Mouse (Mus musculus): ENCODE data around the gene B3galt1. TPM values are rescaled to one million over a fixed set of nuclear protein-coding genes. Genes with fewer than 3 reads are reported as not detected.

Gene B3galt1
- polyA plus RNA-seq, 1 experiment from 2014 or later = 0.33 TPM

GRCm38 (mm10) chr2:68021541-68022152 is 456.0 kb downstream of the B3galt1 start:
- H3K4me3 ChIP-seq (ENCODE audit: low read depth, low read length) = no peak overlapping the region
- WGBS (ENCODE audit: insufficient replicate concordance) = 66% methylated on average over 6 of the region's 6 CpGs
- H3K4me2 ChIP-seq (ENCODE audit: low read depth, low read length) = no peak overlapping the region
- H3K27ac ChIP-seq (ENCODE audit: low read length) = no peak overlapping the region
- no peaks in the 10 kb centered on the region for H3K9me3 ChIP-seq (replicated peaks; ENCODE audit: control insufficient read depth, low read length)
- H3K9ac ChIP-seq (ENCODE audit: low read depth, low read length) = no peak overlapping the region
- ATAC-seq (ENCODE audit: low read depth) = no peak
- H3K4me1 ChIP-seq (ENCODE audit: control insufficient read depth, low read depth, low read length) = no peaks in the 10 kb centered on the region
- H3K27me3 ChIP-seq (ENCODE audit: control insufficient read depth, insufficient read depth, low read depth, low read length) = no peaks in the 10 kb centered on the region
- H3K36me3 ChIP-seq (ENCODE audit: control insufficient read depth, insufficient read depth) = no peaks in the 10 kb centered on the region

- 61% methylated on average over 2 of the region's 2 CpGs for WGBS (ENCODE audit: insufficient replicate concordance)
These were observed 463.1 kb downstream of the B3galt1 start for GRCm38 (mm10) chr2:68028811-68029210.

GRCm38 (mm10) chr2:68034711-68035110 is 469.0 kb downstream of the B3galt1 start:
- ATAC-seq (ENCODE audit: low read depth) = no peak
- no peak overlapping the region for H3K9ac ChIP-seq (ENCODE audit: low read depth, low read length)
- 59% methylated on average over 3 of the region's 3 CpGs for WGBS (ENCODE audit: insufficient replicate concordance)

More at GRCm38 (mm10) chr2:68028811-68029210, 463.1 kb downstream of the B3galt1 start:
- no peak overlapping the region for H3K9ac ChIP-seq (ENCODE audit: low read depth, low read length)
- no peaks in the 10 kb centered on the region; the same call in 1 of the 2 replicates for H3K9me3 ChIP-seq (replicated peaks; ENCODE audit: control insufficient read depth, low read length)
- no peaks in the 10 kb centered on the region for H3K4me1 ChIP-seq (ENCODE audit: control insufficient read depth, low read depth, low read length)
- no peak overlapping the region for H3K4me2 ChIP-seq (ENCODE audit: low read depth, low read length)
- no peaks in the 10 kb centered on the region for H3K36me3 ChIP-seq (ENCODE audit: control insufficient read depth, insufficient read depth)
- no peak for ATAC-seq (ENCODE audit: low read depth)
- no peak overlapping the region for H3K4me3 ChIP-seq (ENCODE audit: low read depth, low read length)
- H3K27me3 ChIP-seq (ENCODE audit: control insufficient read depth, insufficient read depth, low read depth, low read length) = no peaks in the 10 kb centered on the region
- H3K27ac ChIP-seq (ENCODE audit: low read length) = no peak overlapping the region

GRCm38 (mm10) chr2:68040752-68041151 is 475.1 kb downstream of the B3galt1 start:
- no peak overlapping the region for H3K4me2 ChIP-seq (ENCODE audit: low read depth, low read length)
- no peak overlapping the region for H3K4me3 ChIP-seq (ENCODE audit: low read depth, low read length)
- ATAC-seq (ENCODE audit: low read depth) = no peak
- H3K36me3 ChIP-seq (ENCODE audit: control insufficient read depth, insufficient read depth) = no peaks in the 10 kb centered on the region
- H3K27me3 ChIP-seq (ENCODE audit: control insufficient read depth, insufficient read depth, low read depth, low read length) = no peaks in the 10 kb centered on the region
- H3K4me1 ChIP-seq (ENCODE audit: control insufficient read depth, low read depth, low read length) = no peaks in the 10 kb centered on the region
- H3K9me3 ChIP-seq (replicated peaks; ENCODE audit: control insufficient read depth, low read length) = no peaks in the 10 kb centered on the region
- H3K9ac ChIP-seq (ENCODE audit: low read depth, low read length) = no peak overlapping the region
- H3K27ac ChIP-seq (ENCODE audit: low read length) = no peak overlapping the region
- WGBS (ENCODE audit: insufficient replicate concordance) = 66% methylated on average over 5 of the region's 5 CpGs

More at GRCm38 (mm10) chr2:68034711-68035110, 469.0 kb downstream of the B3galt1 start:
- Histone ChIP-seq H3K4me1 (ENCODE audit: control insufficient read depth, low read depth, low read length) (no peaks in the 10 kb centered on the region), H3K4me3 (ENCODE audit: low read depth, low read length) (no peak overlapping the region), H3K36me3 (ENCODE audit: control insufficient read depth, insufficient read depth) (no peaks in the 10 kb centered on the region), H3K9me3 (replicated peaks; ENCODE audit: control insufficient read depth, low read length) (no peaks in the 10 kb centered on the region; the same call in 1 of the 2 replicates), H3K27me3 (ENCODE audit: control insufficient read depth, insufficient read depth, low read depth, low read length) (no peaks in the 10 kb centered on the region), H3K4me2 (ENCODE audit: low read depth, low read length) (no peak overlapping the region), H3K27ac (ENCODE audit: low read length) (no peak overlapping the region)

DNA sequence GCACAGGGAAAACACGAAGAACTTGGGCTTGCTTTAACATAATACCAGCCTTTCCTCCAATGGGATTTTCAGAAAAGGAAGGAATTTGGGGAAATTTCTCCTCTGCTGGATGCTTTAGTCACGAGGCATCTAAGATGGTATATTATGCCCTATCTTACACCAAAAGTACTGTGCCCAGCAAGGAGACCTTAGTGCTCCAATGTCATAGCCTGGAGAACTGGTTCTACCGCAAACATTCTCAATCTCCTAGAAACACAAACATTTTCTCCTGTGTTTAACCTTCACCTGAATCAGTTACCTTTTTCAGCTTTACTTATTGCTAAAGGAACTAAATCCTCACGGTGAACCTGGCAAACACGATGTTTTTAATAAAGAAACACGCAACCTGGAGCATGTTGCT is 486.8 kb downstream of the B3galt1 start:
- WGBS (ENCODE audit: insufficient replicate concordance) = 48% methylated on average over 6 of the region's 6 CpGs
- no peak overlapping the region for H3K9ac ChIP-seq (ENCODE audit: low read depth, low read length)
- H3K9me3 ChIP-seq (replicated peaks; ENCODE audit: control insufficient read depth, low read length) = no peaks in the 10 kb centered on the region
- H3K36me3 ChIP-seq (ENCODE audit: control insufficient read depth, insufficient read depth) = no peaks in the 10 kb centered on the region
- H3K4me2 ChIP-seq (ENCODE audit: low read depth, low read length) = no peak overlapping the region
- H3K27me3 ChIP-seq (ENCODE audit: control insufficient read depth, insufficient read depth, low read depth, low read length) = no peaks in the 10 kb centered on the region
- H3K4me1 ChIP-seq (ENCODE audit: control insufficient read depth, low read depth, low read length) = no peaks in the 10 kb centered on the region
- no peak for ATAC-seq (ENCODE audit: low read depth)
- H3K27ac ChIP-seq (ENCODE audit: low read length) = no peak overlapping the region
- H3K4me3 ChIP-seq (ENCODE audit: low read depth, low read length) = no peak overlapping the region

DNA sequence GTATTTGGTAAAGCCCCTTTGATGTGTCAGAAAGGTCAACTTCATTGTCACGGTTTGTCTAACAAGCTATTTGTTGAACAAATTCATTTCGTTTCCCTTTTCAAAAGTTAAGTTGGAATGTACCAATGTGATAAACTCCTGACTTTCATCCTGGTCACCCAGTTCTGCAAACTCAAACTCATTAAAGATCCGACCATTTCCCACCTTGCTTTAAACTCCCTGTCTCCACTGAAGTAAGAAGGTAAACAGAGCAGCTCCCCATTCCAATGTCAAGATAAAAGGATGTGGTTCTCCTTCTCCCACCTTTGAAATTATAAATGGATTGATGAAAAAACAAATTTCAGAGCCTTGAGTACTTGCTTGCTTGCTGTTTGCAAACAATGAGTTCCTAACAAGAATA is 487.6 kb downstream of the B3galt1 start:
- ATAC-seq (ENCODE audit: low read depth) = no peak
- H3K4me3 ChIP-seq (ENCODE audit: low read depth, low read length) = no peak overlapping the region
- 47% methylated on average over 3 of the region's 3 CpGs for WGBS (ENCODE audit: insufficient replicate concordance)
- H3K9me3 ChIP-seq (replicated peaks; ENCODE audit: control insufficient read depth, low read length) = no peaks in the 10 kb centered on the region
- H3K27me3 ChIP-seq (ENCODE audit: control insufficient read depth, insufficient read depth, low read depth, low read length) = no peaks in the 10 kb centered on the region
- no peaks in the 10 kb centered on the region for H3K36me3 ChIP-seq (ENCODE audit: control insufficient read depth, insufficient read depth)
- no peaks in the 10 kb centered on the region for H3K4me1 ChIP-seq (ENCODE audit: control insufficient read depth, low read depth, low read length)
- H3K4me2 ChIP-seq (ENCODE audit: low read depth, low read length) = no peak overlapping the region
- H3K27ac ChIP-seq (ENCODE audit: low read length) = no peak overlapping the region
- no peak overlapping the region for H3K9ac ChIP-seq (ENCODE audit: low read depth, low read length)

GRCm38 (mm10) chr2:68061341-68061740 is 495.7 kb downstream of the B3galt1 start:
- Histone ChIP-seq H3K4me3 (ENCODE audit: low read depth, low read length) (no peak overlapping the region), H3K27ac (ENCODE audit: low read length) (no peak overlapping the region), H3K9ac (ENCODE audit: low read depth, low read length) (no peak overlapping the region), H3K4me1 (ENCODE audit: control insufficient read depth, low read depth, low read length) (no peaks in the 10 kb centered on the region), H3K36me3 (ENCODE audit: control insufficient read depth, insufficient read depth) (no peaks in the 10 kb centered on the region), H3K27me3 (ENCODE audit: control insufficient read depth, insufficient read depth, low read depth, low read length) (no peaks in the 10 kb centered on the region), H3K9me3 (replicated peaks; ENCODE audit: control insufficient read depth, low read length) (no peaks in the 10 kb centered on the region), H3K4me2 (ENCODE audit: low read depth, low read length) (no peak overlapping the region)
- ATAC-seq (ENCODE audit: low read depth) = no peak
- WGBS (ENCODE audit: insufficient replicate concordance) = 66% methylated on average over 4 of the region's 4 CpGs

DNA sequence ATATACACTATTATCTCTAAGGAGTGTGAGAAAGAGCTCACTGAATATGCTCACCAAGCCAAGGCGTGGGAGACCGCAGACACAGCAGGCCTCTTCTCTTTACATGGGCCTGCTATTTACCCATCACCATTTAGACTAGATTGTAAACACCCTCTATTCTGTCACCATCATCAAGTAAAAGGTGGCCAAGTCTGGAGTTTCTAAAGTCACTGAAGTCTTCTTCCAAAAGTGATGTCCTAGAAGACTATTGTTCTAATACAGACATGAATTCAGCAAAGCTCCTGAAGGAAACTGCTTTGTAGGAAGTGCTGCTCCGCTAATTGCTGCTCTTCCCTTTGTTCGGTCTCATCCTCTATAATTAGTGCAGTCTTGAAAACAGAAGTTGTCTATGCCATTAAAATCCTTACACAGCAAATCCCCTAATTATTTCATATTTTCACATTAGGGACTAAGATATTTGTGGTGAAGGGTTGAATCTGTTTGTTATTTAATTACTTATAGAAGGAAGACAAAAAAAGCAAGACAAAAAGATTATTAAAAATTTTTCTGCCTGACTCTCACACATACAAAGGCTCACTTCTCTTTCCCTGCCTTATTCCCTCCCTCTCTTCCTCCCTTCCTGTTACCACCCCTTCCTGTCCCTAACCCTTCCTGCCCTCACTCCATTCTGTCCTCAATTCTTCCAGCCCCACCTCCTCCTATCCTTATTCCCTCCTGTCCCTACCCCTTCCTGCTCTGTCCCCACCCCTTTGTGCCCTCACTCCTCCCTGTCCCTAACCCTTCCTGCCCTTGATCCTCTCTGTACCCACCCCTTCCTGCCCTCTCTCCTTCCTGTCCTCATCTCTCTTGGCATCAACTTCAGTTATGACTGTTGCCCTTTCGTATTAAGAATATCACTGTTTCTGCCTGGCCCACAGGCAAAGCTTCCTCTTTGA is 514.0 kb downstream of the B3galt1 start:
- Histone ChIP-seq H3K27ac (ENCODE audit: low read length) (no peak overlapping the region), H3K36me3 (ENCODE audit: control insufficient read depth, insufficient read depth) (no peaks in the 10 kb centered on the region), H3K4me1 (ENCODE audit: control insufficient read depth, low read depth, low read length) (no peaks in the 10 kb centered on the region), H3K4me3 (ENCODE audit: low read depth, low read length) (no peak overlapping the region), H3K27me3 (ENCODE audit: control insufficient read depth, insufficient read depth, low read depth, low read length) (no peaks in the 10 kb centered on the region), H3K9ac (ENCODE audit: low read depth, low read length) (no peak overlapping the region), H3K9me3 (replicated peaks; ENCODE audit: control insufficient read depth, low read length) (no peaks in the 10 kb centered on the region), H3K4me2 (ENCODE audit: low read depth, low read length) (no peak overlapping the region)
- no peak; the same call in 1 of the 2 replicates for ATAC-seq (ENCODE audit: low read depth)
- 61% methylated on average over 5 of the region's 5 CpGs for WGBS (ENCODE audit: insufficient replicate concordance)

DNA sequence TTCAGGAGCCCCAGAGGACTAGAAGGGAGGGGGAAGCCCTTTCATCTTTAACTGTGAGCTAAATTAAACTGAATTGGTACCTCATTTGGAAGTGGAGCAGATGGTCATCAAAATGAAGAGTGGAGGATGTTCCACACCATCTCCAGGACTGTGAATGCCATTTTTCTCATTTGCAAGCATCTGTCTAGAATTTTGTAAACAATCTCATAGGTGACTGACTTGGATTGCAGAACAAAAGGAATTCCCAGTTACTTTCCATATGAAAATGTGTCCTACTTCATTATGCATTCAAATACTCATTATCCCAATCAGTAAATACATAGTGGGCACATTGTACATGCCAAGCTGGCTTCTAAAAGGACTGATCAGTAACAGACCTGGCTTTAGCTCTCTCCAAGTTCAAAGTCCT is 515.2 kb downstream of the B3galt1 start:
- Histone ChIP-seq H3K4me1 (ENCODE audit: control insufficient read depth, low read depth, low read length) (no peaks in the 10 kb centered on the region), H3K9me3 (replicated peaks; ENCODE audit: control insufficient read depth, low read length) (no peaks in the 10 kb centered on the region), H3K27me3 (ENCODE audit: control insufficient read depth, insufficient read depth, low read depth, low read length) (no peaks in the 10 kb centered on the region), H3K27ac (ENCODE audit: low read length) (no peak overlapping the region), H3K9ac (ENCODE audit: low read depth, low read length) (no peak overlapping the region), H3K4me3 (ENCODE audit: low read depth, low read length) (no peak overlapping the region), H3K4me2 (ENCODE audit: low read depth, low read length) (no peak overlapping the region), H3K36me3 (ENCODE audit: control insufficient read depth, insufficient read depth) (no peaks in the 10 kb centered on the region)
- ATAC-seq (ENCODE audit: low read depth) = no peak

Measured in liver, embryonic 16.5 days (tissue).